Mouse (Mus musculus): ENCODE data around the gene Prf1. TPM values are rescaled to one million over a fixed set of nuclear protein-coding genes. Genes with fewer than 3 reads are reported as not detected.
A peak's percentile ranks its signal among the peaks of the same experiment; 100 is the strongest.

Prf1 gene
- polyA plus RNA-seq, 1 experiment from 2014 or later = not detected

- Histone ChIP-seq H3K4me1 (ENCODE audit: insufficient read depth) (no peaks in the 10 kb centered on the region), H3K36me3 (ENCODE audit: insufficient read depth) (peaks cover 41% of the 10 kb centered on the region; the same call in 1 of the 2 replicates), H3K27me3 (ENCODE audit: insufficient read depth, low read length) (no peaks in the 10 kb centered on the region), H3K4me2 (no peak overlapping the region), H3K9me3 (ENCODE audit: low read depth, low read length) (no peaks in the 10 kb centered on the region), H3K9ac (no peak overlapping the region), H3K27ac (ENCODE audit: low read depth) (no peak overlapping the region), H3K4me3 (ENCODE audit: low read depth, low read length) (no peak overlapping the region)
- DNase-seq (peak; percentile 97), ATAC-seq (ENCODE audit: insufficient read depth) (peak; percentile 45; the same call in 1 of the 2 replicates)
- TF ChIP-seq CTCF (IDR thresholded peaks at IDR 0.05; ENCODE audit: low read depth) = peak; percentile 94
- 15% methylated on average over 6 of the region's 6 CpGs for WGBS
These were observed 38.5 kb downstream of the Prf1 start for GRCm38 (mm10) chr10:61336137-61336536.

- ATAC-seq (ENCODE audit: insufficient read depth) = no peak; the same call in 1 of the 2 replicates
These were observed 39.0 kb downstream of the Prf1 start for GRCm38 (mm10) chr10:61336592-61336991.

GRCm38 (mm10) chr10:61337665-61338064 is 40.0 kb downstream of the Prf1 start:
- no peak overlapping the region for H3K4me2 ChIP-seq
- ATAC-seq (ENCODE audit: insufficient read depth) = no peak
- H3K36me3 ChIP-seq (ENCODE audit: insufficient read depth) = peaks cover 45% of the 10 kb centered on the region
- no peaks in the 10 kb centered on the region for H3K4me1 ChIP-seq (ENCODE audit: insufficient read depth)
- no peaks in the 10 kb centered on the region for H3K9me3 ChIP-seq (ENCODE audit: low read depth, low read length)
- H3K27ac ChIP-seq (ENCODE audit: low read depth) = no peak overlapping the region
- no peak overlapping the region for H3K4me3 ChIP-seq (ENCODE audit: low read depth, low read length)
- no peak for TF ChIP-seq CTCF (IDR thresholded peaks at IDR 0.05; ENCODE audit: low read depth)
- H3K9ac ChIP-seq = no peak overlapping the region
- no peaks in the 10 kb centered on the region for H3K27me3 ChIP-seq (ENCODE audit: insufficient read depth, low read length)
- WGBS = 87% methylated on average over 11 of the region's 11 CpGs
- DNase-seq = no peak

More at GRCm38 (mm10) chr10:61336592-61336991, 39.0 kb downstream of the Prf1 start:
- Histone ChIP-seq H3K9ac (no peak overlapping the region), H3K4me3 (ENCODE audit: low read depth, low read length) (no peak overlapping the region), H3K36me3 (ENCODE audit: insufficient read depth) (peaks cover 41% of the 10 kb centered on the region; the same call in 1 of the 2 replicates), H3K4me2 (no peak overlapping the region), H3K4me1 (ENCODE audit: insufficient read depth) (no peaks in the 10 kb centered on the region), H3K27me3 (ENCODE audit: insufficient read depth, low read length) (no peaks in the 10 kb centered on the region), H3K27ac (ENCODE audit: low read depth) (no peak overlapping the region), H3K9me3 (ENCODE audit: low read depth, low read length) (no peaks in the 10 kb centered on the region)
- TF ChIP-seq CTCF (IDR thresholded peaks at IDR 0.05; ENCODE audit: low read depth) = no peak
- no peak for DNase-seq
- 72% methylated on average over 5 of the region's 5 CpGs for WGBS

- DNase-seq (no peak), ATAC-seq (ENCODE audit: insufficient read depth) (no peak)
- Histone ChIP-seq H3K9me3 (ENCODE audit: low read depth, low read length) (no peaks in the 10 kb centered on the region), H3K9ac (no peak overlapping the region), H3K4me1 (ENCODE audit: insufficient read depth) (no peaks in the 10 kb centered on the region), H3K27me3 (ENCODE audit: insufficient read depth, low read length) (no peaks in the 10 kb centered on the region), H3K36me3 (ENCODE audit: insufficient read depth) (peaks cover 50% of the 10 kb centered on the region), H3K4me3 (ENCODE audit: low read depth, low read length) (no peak overlapping the region), H3K4me2 (no peak overlapping the region), H3K27ac (ENCODE audit: low read depth) (no peak overlapping the region)
- WGBS = 84% methylated on average over 9 of the region's 9 CpGs
- peak; percentile 30 for TF ChIP-seq CTCF (IDR thresholded peaks at IDR 0.05; ENCODE audit: low read depth)
These were observed 41.6 kb downstream of the Prf1 start for GRCm38 (mm10) chr10:61339216-61339615.

- Histone ChIP-seq H3K27me3 (ENCODE audit: insufficient read depth, low read length) (no peaks in the 10 kb centered on the region), H3K9ac (no peak overlapping the region), H3K4me2 (no peak overlapping the region), H3K27ac (ENCODE audit: low read depth) (no peak overlapping the region), H3K4me3 (ENCODE audit: low read depth, low read length) (no peak overlapping the region), H3K36me3 (ENCODE audit: insufficient read depth) (peaks cover 49% of the 10 kb centered on the region), H3K9me3 (ENCODE audit: low read depth, low read length) (no peaks in the 10 kb centered on the region), H3K4me1 (ENCODE audit: insufficient read depth) (no peaks in the 10 kb centered on the region)
- no peak for DNase-seq
- no peak for TF ChIP-seq CTCF (IDR thresholded peaks at IDR 0.05; ENCODE audit: low read depth)
- no peak for ATAC-seq (ENCODE audit: insufficient read depth)
- 64% methylated on average over 9 of the region's 9 CpGs for WGBS
These were observed 42.6 kb downstream of the Prf1 start for GRCm38 (mm10) chr10:61340247-61340646.

- Histone ChIP-seq H3K27ac (ENCODE audit: low read depth) (no peak overlapping the region), H3K4me1 (ENCODE audit: insufficient read depth) (no peaks in the 10 kb centered on the region), H3K4me2 (no peak overlapping the region), H3K9me3 (ENCODE audit: low read depth, low read length) (no peaks in the 10 kb centered on the region), H3K4me3 (ENCODE audit: low read depth, low read length) (no peak overlapping the region), H3K36me3 (ENCODE audit: insufficient read depth) (peaks cover 51% of the 10 kb centered on the region), H3K27me3 (ENCODE audit: insufficient read depth, low read length) (no peaks in the 10 kb centered on the region), H3K9ac (no peak overlapping the region)
- no peak for ATAC-seq (ENCODE audit: insufficient read depth)
- WGBS = 86% methylated on average over 5 of the region's 5 CpGs
- no peak for DNase-seq
- no peak for TF ChIP-seq CTCF (IDR thresholded peaks at IDR 0.05; ENCODE audit: low read depth)
These were observed 43.4 kb downstream of the Prf1 start for GRCm38 (mm10) chr10:61341045-61341444.

GRCm38 (mm10) chr10:61341557-61341956 is 43.9 kb downstream of the Prf1 start:
- Histone ChIP-seq H3K4me2 (no peak overlapping the region), H3K4me3 (ENCODE audit: low read depth, low read length) (no peak overlapping the region), H3K27ac (ENCODE audit: low read depth) (no peak overlapping the region), H3K9me3 (ENCODE audit: low read depth, low read length) (no peaks in the 10 kb centered on the region), H3K4me1 (ENCODE audit: insufficient read depth) (no peaks in the 10 kb centered on the region), H3K36me3 (ENCODE audit: insufficient read depth) (peaks cover 51% of the 10 kb centered on the region), H3K27me3 (ENCODE audit: insufficient read depth, low read length) (no peaks in the 10 kb centered on the region), H3K9ac (no peak overlapping the region)
- 57% methylated on average over 6 of the region's 6 CpGs for WGBS
- ATAC-seq (ENCODE audit: insufficient read depth) (0 out of 2 replicates have a peak, but pooled peaks have one; percentile 27), DNase-seq (peak; percentile 81)
- peak; percentile 97 for TF ChIP-seq CTCF (IDR thresholded peaks at IDR 0.05; ENCODE audit: low read depth)

Measured in lung, embryonic 14.5 days (tissue).